Mouse (Mus musculus) fat pad, adult 2 months (tissue): ENCODE measurements around the gene Rab3il1.
"Not testable (repeated sequence)": the region's sequence is repeated elsewhere in the genome, so short reads cannot be mapped to it uniquely, and the experiment has no call there.

Experiments
- DNase-seq: peaks from one replicate; pipeline ENCODE4 v3.0.0-alpha.2; 2011; ENCODE audit warnings: low read depth, low spot score; ENCODE audit errors: extremely low read depth

The Rab3il1 gene

DNA sequence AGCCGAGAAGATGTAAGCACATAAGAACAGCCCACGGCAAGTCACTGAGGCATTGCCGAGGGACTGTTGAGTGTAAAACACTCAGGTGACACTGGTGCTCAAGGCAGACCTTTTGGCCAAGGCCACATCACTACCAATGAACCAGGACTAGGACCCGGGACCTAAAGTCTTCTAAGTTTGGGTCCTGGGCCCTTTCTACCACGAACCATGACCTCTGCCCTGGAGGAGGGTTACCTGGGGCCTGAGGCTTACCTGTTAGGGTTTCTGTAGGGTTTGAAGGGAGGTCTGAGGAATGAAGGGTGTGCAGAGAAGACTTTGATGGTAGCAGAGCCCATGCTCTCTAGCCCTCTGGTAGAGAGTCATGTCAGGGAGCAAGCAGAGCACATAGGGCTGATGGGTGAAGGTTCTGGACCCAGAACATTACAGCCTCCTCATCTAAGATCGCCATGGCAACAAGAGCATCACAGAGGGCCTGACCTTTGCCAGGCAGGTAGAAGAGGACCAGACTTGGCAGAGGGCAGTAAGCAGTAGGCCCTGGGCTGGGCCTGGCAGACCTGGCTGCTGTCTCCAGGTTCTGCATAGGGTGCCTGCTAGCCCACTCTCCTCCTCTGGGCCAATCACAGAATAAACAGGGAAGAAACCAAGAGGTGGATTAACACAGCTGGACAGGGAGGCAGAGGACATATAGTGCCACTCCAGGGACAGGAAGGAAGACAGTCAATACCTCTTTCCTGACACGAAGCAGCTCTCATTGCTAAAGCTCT is at the start of gene Rab3il1, which contains the start of gene Best1:
Gene Rab3il1, plus strand, starts transcription at position 464 of the 764 bp plus-strand sequence.
Gene Best1, minus strand, starts transcription at position 428 of the 764 bp plus-strand sequence.
- DNase-seq, result no peak

DNA sequence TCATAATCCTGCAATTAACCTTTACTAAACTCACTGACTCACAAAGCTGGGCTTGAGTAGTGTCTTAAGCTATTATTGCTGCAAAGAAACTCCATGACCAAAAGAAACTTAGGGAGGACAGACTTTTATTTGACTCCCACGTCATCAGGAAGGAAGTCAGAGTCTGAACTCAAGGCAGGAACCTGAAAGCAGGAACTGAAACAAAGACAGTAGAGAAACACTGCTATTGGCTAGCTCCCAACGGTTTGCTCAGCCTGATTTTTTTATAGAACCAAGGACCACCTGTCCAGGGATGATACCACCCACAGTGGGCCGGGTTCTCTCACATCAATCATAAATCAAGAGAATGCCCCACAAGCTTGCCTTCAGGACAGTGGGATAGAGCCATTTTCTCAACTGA is 49.1 kb upstream of the Rab3il1 start:
- DNase-seq, result no peak

GRCm38 (mm10) chr19:9952912-9953311 is 48.6 kb upstream of the Rab3il1 start:
- DNase-seq, result no peak

DNA sequence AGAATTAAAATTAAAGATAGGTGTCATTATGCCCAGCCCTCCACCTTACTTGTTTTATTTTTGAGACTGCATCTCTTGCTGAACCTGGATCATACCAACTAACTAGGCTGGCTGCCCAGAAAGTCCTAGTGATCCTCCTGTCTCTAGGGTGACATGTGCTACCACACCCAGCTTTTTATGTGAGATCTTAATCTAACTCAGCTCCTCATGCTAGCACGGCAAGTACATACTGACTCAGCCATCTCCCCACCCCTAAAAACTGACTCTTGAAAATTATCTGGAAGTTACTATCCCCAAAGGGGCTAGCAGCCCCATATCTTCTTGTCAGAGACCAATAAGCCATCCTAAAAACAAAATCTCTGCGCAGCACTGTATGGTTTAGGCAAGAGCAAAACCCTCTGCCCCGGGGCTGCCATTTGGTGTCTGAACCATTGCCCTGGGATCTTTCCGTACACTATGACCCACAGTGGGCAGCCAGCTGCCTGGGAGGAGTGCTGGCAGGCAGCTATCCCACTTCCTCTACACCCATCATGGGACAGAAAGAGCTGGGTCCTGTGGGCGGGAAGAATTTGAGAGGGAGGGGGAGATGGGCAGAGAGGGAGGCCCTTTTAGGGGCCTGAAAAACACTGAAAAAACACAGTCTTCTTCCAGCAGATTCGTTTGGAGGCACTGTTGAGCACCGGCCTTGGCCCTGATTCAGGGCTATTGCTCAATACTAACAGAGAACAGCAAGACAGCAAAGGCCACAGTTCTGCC is 47.2 kb upstream of the Rab3il1 start:
- DNase-seq, result no peak

GRCm38 (mm10) chr19:9954811-9955202 is 46.7 kb upstream of the Rab3il1 start:
- DNase-seq, result no peak

DNA sequence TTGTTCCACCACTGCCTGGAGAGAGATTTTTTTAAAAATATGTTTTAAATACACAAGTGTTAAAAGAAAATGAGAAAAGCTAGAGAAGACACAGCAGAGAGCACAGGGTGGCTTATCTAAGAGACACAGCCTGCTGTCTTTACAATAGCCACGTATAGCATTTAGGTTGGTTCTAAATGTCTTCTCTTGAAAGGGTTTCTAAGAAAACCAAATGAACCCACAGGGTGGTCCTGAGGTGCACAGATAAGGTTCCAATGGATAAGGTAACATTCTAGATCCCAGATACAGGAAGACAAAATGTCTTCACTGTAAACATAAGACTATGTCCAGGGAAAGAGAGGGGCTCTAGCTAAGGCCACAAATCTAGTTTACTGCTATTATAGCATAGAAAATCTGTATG is 46.0 kb upstream of the Rab3il1 start:
- no peak for DNase-seq

DNA sequence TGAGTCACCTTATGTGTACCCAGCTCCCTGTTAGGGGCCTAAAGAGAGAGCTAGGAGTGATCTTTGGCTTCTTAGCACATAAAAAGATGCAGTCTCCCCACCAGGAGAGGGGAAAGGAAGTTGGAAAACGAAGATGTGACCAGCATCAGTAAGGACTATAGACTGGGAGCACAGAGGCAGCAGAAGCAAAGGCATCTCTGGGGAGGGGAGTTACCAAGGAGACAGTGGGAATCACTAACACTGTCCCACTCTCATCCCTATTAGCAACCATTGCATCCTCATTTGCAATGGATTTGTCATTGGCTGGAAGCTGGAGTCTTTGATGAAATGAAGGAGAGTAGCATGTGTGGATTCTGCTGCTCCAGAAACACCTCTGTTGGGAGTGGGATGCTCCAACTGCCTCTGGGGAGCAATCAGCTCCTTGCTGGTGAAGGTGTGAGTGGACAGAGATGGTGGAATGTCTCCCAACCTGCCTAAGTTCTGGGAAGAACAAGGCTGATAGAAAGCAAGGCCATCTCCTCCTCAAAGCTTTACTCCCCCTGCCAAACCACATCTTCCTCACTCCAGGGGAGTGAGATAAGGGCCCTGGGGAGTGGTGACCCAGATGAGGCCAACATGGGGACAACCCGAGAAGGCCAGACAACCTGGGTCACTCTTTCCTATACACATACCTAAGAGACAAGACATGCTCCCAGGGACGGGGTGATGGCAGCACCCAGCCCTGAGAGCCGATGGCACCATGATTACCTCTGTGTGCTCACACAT is 44.7 kb upstream of the Rab3il1 start:
- no peak for DNase-seq

DNA sequence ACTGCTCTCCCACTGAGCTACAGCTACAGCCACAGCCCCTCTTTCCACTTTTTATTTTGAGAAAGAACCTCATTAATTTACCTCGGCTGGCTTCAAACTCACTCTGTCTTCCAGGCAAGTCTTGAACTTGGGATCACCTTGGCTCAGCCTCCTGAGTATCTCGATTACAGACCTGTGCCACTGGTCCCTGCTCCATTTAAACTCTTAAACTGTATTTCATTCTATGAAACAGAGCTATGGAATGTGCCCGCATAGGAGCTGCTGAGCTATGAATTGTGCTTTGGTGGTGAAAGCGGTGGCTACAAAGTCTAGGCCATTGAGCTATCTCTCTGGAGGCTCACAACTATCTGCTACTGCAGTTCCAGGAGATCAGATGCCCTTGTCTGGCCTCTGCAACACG is 43.5 kb upstream of the Rab3il1 start:
- DNase-seq, result no peak

- DNase-seq, result no peak
Observed at GRCm38 (mm10) chr19:9960769-9961168, 40.7 kb upstream of the Rab3il1 start.

GRCm38 (mm10) chr19:9964205-9964916 is 37.1 kb upstream of the Rab3il1 start:
- no peak for DNase-seq

DNA sequence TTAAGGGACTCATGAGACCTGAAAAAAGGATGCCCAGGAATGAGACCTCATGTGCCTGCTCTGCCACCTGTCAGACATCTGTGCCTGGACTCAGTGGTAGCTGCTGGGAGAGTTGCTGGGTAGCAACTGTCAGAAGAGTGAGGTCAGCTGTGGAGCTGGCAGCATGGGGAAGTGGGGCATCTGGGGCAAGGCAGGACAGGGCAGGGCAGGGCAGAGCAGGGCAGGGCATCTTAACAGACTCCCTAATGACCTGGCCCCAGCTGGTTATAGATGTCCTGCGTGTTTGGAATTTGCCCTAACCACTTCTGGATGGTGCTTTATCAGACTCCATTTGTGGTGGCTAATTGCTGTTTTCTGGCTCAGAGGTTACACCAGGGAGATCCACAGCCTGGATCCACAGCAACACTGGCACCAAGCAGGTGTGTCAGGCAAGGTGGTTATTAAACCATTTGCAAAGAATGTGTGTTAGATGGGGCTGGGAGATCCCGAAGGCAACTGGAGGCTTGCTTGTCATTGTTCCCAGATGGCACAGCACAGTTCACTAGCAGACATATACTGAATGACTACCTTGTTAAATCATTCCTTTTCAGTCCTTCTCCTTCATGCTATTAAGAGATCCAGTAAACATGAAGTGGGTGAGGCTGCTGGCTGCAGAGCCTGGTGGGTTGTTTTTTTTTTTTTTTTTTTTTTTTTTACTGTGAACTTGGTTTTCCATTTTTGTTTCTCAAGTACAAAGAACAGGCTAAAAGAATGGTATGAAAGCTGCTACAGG is 35.2 kb upstream of the Rab3il1 start:
- no peak for DNase-seq

- no peak for DNase-seq
Observed at GRCm38 (mm10) chr19:9968081-9968787, 33.2 kb upstream of the Rab3il1 start.

- DNase-seq, result not testable (repeated sequence)
Observed at GRCm38 (mm10) chr19:9974853-9975252, 26.6 kb upstream of the Rab3il1 start.

DNA sequence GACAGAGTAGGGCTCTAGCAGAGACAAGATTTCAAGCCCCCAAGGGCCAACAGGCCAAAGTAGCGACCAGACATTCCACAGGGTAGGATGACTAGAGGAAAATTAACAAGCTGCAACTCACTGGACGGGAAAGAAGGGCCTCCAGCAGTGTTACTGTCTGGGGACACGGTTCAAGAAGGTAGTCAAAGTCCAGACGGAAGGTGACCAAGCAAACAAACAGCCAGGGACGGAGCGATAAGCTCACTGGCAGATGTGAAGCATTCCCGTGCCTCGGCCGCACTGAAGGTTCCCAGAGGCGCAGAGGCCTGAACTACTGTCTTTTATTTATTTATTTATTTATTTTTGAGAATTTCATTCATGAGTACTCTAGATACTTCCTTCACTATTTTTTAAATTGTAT is 24.4 kb upstream of the Rab3il1 start:
- no peak for DNase-seq

DNA sequence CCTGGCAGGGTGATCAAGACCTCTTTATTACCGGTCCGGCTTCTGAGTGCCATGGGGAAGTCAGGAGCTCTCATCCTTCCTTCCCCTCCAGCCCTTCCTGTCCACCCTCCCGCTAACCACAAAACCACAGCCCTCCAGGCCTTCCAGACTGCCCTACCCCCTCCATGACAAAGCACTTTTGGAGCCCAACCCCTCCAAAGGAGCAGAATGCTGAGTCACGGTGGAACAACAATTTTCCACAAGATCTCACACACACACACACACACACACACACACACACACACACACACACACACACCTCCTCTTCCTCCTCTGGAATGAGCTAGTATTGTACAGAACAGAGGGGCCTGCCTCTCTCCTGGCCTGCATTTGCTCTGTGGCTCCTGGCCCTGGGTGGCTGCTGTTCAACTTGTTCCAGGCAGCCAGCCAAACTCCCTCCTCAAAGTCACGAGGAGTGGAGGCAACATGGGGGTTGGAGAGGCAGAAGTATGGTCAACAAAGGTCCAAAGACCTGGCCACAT is 23.0 kb upstream of the Rab3il1 start:
- DNase-seq, result no peak

- DNase-seq, result no peak
Observed at GRCm38 (mm10) chr19:9979156-9979555, 22.3 kb upstream of the Rab3il1 start.

DNA sequence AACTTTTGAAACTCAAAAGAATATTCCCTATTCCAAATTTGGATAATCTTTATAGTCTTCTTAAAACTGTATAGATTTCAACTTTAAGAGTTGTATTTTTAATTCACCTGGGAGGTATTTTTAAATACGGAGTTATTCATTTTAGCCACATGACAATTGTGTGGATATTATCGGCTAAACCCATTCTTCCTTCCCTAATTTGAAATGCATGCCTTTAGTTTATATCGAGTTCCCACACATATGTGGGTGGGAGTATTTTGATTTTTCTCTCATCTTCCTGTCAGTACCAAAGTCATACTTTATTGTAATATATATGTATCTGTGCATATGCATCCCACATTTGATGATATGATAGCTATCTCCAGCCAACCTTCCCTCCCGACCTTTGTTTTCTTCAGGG is 21.2 kb upstream of the Rab3il1 start, which contains the start of gene Fth1:
Gene Fth1, plus strand, starts transcription at position 341 of the 400 bp plus-strand sequence.
- no peak for DNase-seq

DNA sequence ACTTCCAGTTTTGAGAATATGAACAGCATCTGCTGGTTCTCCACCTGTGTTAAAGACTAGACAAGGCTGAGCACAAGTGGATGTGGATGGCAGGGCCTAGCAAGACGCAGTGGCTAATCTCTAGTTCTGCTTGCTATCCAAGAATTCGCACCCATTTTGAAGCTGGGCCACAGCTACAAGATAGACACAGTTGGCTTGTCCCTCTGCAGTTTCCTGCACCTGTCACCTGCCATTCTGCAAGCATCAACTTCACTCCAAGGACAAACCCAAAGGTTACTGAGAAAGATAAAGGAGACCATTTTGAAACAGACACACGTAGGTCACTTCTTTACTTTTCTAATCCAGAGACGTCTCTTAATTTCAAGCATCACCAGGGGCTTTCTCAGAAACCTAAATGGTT is 19.8 kb upstream of the Rab3il1 start:
- no peak for DNase-seq

GRCm38 (mm10) chr19:9982151-9982851 is 19.2 kb upstream of the Rab3il1 start:
- DNase-seq, result no peak
